Mouse (Mus musculus): Measurements from ENCODE around the gene Nlrp4f. TPM values are rescaled to one million over a fixed set of nuclear protein-coding genes. Genes with fewer than 3 reads are reported as not detected.

Nlrp4f gene
- not detected for polyA plus RNA-seq (2014; fragmentation: Illumina TruSeq; extraction: RNeasy Lipid Tissue Mini Kit (QIAGEN cat#74804); ENCODE audit: low replicate concordance)

DNA sequence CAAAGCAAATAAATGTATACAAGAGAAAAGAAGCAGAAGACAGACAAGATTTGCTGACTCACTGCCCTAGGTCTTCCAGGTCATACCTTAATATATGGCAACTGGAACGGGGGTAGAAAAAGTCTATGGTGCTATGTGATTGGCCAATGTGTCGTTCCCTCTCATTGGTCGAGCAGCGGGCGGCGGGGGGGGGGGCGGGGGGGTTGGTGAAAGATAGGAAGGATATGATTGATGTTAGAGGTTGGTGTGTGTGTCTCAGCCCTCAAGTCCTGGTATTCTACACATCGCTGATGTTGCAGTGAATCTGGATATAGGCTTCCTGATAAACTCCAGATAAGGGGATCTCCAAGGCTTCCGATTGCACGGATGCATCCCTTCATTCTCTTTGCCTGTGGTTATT, at the start of gene Nlrp4f:
Nlrp4f (minus strand) TSS at position 101 of the 400 bp plus-strand sequence.

GRCm38 (mm10) chr13:65149940-65150339, 55.8 kb downstream of the Nlrp4f start, which contains the start of gene Olfr466:
Gene Olfr466 (plus strand): TSS chr13:65150240.

DNA sequence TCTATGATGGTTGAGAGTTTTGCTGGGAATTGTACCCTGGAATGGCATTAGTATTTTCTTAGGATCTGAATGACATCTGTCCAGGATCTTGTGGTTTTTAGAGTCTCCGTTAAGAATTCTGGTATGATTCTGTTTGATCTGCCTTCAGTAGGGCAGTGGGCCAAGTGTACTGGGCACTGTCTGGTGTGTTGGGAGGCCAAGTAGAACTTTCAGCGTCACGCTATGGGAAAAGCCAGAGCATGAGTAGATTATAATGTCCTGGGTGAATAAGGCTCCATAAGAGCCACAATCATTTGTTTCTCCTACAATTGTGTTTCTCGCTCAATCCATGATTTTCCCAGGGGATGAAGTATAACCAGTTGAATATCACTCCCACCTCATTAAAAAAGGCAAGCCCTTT, 68.0 kb downstream of the Nlrp4f start, which contains the start of gene Olfr465-ps1:
Olfr465-ps1 (plus strand) TSS at position 301 of the 400 bp plus-strand sequence.

Other genes with a start within 250 kb of the Nlrp4f start
- not detected for gene Spata31d1c, start 172.9 kb downstream of the Nlrp4f start, polyA plus RNA-seq (2014; fragmentation: Illumina TruSeq; extraction: RNeasy Lipid Tissue Mini Kit (QIAGEN cat#74804); ENCODE audit: low replicate concordance)
- not detected for gene Prss47, start 153.2 kb downstream of the Nlrp4f start, polyA plus RNA-seq (2014; fragmentation: Illumina TruSeq; extraction: RNeasy Lipid Tissue Mini Kit (QIAGEN cat#74804); ENCODE audit: low replicate concordance)
- gene Mfsd14b, start 93.0 kb downstream of the Nlrp4f start, polyA plus RNA-seq (2014; fragmentation: Illumina TruSeq; extraction: RNeasy Lipid Tissue Mini Kit (QIAGEN cat#74804); ENCODE audit: low replicate concordance), result 125 TPM
- gene Olfr465-ps1, start 67.9 kb downstream of the Nlrp4f start, polyA plus RNA-seq (2014; fragmentation: Illumina TruSeq; extraction: RNeasy Lipid Tissue Mini Kit (QIAGEN cat#74804); ENCODE audit: low replicate concordance), result not detected
- not detected for gene Olfr466, start 55.7 kb downstream of the Nlrp4f start, polyA plus RNA-seq (2014; fragmentation: Illumina TruSeq; extraction: RNeasy Lipid Tissue Mini Kit (QIAGEN cat#74804); ENCODE audit: low replicate concordance)
- gene Gm10775, start 53.6 kb upstream of the Nlrp4f start, polyA plus RNA-seq (2014; fragmentation: Illumina TruSeq; extraction: RNeasy Lipid Tissue Mini Kit (QIAGEN cat#74804); ENCODE audit: low replicate concordance), result not detected
- 35.4 TPM for gene Zfp369, start 72.8 kb upstream of the Nlrp4f start, polyA plus RNA-seq (2014; fragmentation: Illumina TruSeq; extraction: RNeasy Lipid Tissue Mini Kit (QIAGEN cat#74804); ENCODE audit: low replicate concordance)